Mouse (Mus musculus) erythroblast, adult 5-6 weeks (primary cell): ENCODE data around the gene Gm20721. TPM values are rescaled to one million over a fixed set of nuclear protein-coding genes. Genes with fewer than 3 reads are reported as not detected.
A peak's percentile ranks its signal among the peaks of the same experiment; 100 is the strongest.

ENCODE experiments used
- ATAC-seq: replicated peaks from 2 replicates; pipeline ENCODE4 v1.8.0; 2016; ENCODE audit warnings: moderate number of reproducible peaks, mild to moderate bottlenecking, moderate TSS enrichment, inconsistent platforms; ENCODE audit not compliant: poor library complexity, low FRiP score, severe bottlenecking
- total RNA-seq, 2 experiments: library from RNA; stranded (forward) in 1 of 2; stranded (reverse) in 1 of 2; fragments of 150-400 nt in 1 of 2; fragments of 200-764, 138-1000 nt in 1 of 2; gene quantifications; 2 replicates each; pipeline versions ENCODE4 v1.2.3 to v1.2.4; 2015 to 2017; ENCODE audit warnings: low replicate concordance in 2 of 2

The Gm20721 gene
- total RNA-seq, 2 experiments from 2014 or later: 0.43 TPM; not detected in 1

- ATAC-seq: no peak
Measured at GRCm38 (mm10) chr2:174300186-174300585, 46.3 kb downstream of the Gm20721 start.

GRCm38 (mm10) chr2:174299771-174300160 is 46.7 kb downstream of the Gm20721 start:
- ATAC-seq: no peak

GRCm38 (mm10) chr2:174299091-174299770 is 47.3 kb downstream of the Gm20721 start:
- no peak for ATAC-seq

GRCm38 (mm10) chr2:174298471-174298870 is 48.0 kb downstream of the Gm20721 start:
- no peak for ATAC-seq

GRCm38 (mm10) chr2:174297851-174298250 is 48.7 kb downstream of the Gm20721 start:
- no peak for ATAC-seq

GRCm38 (mm10) chr2:174297086-174297571 is 49.4 kb downstream of the Gm20721 start:
- ATAC-seq: peak; percentile 64

- ATAC-seq: no peak
Measured at GRCm38 (mm10) chr2:174295900-174296465, 50.5 kb downstream of the Gm20721 start.

GRCm38 (mm10) chr2:174295175-174295899 is 51.2 kb downstream of the Gm20721 start:
- ATAC-seq: peak; percentile 61

GRCm38 (mm10) chr2:174294457-174294856 is 52.1 kb downstream of the Gm20721 start:
- ATAC-seq: no peak

- no peak for ATAC-seq
Measured at GRCm38 (mm10) chr2:174291662-174292030, 54.9 kb downstream of the Gm20721 start.

- no peak for ATAC-seq
Measured at GRCm38 (mm10) chr2:174291029-174291661, 55.4 kb downstream of the Gm20721 start.

GRCm38 (mm10) chr2:174288673-174289430 is 57.7 kb downstream of the Gm20721 start:
- no peak for ATAC-seq

GRCm38 (mm10) chr2:174287921-174288320 is 58.6 kb downstream of the Gm20721 start:
- no peak for ATAC-seq

GRCm38 (mm10) chr2:174285921-174286470 is 60.5 kb downstream of the Gm20721 start:
- ATAC-seq: no peak; the same call in 1 of the 2 replicates

GRCm38 (mm10) chr2:174284807-174285457 is 61.6 kb downstream of the Gm20721 start:
- ATAC-seq: no peak

- ATAC-seq: no peak
Measured at GRCm38 (mm10) chr2:174284011-174284410, 62.5 kb downstream of the Gm20721 start, which contains the start of gene Gnas. Gene Gnas (plus strand): TSS chr2:174284320.

- ATAC-seq: no peak
Measured at GRCm38 (mm10) chr2:174283341-174283740, 63.2 kb downstream of the Gm20721 start.
